Mouse (Mus musculus) lung, adult 18-20 months (tissue): ENCODE data around the gene Afm.

Experiments used
- DNase-seq, 2 experiments: peaks; one replicate each; pipeline ENCODE4 v3.0.0; 2022; ENCODE audit warnings: mixed read lengths in 2 of 2

The Afm gene

GRCm38 (mm10) chr5:90556052-90556451, 37.3 kb downstream of the Afm start:
- no peak for DNase-seq

GRCm38 (mm10) chr5:90560743-90561142, 42.0 kb downstream of the Afm start, which contains the start of gene 5830473C10Rik:
TSS of gene 5830473C10Rik (plus strand) at chr5:90561107.
- no peak for DNase-seq

- DNase-seq = no peak
These were observed 43.1 kb downstream of the Afm start for GRCm38 (mm10) chr5:90561721-90562275.

GRCm38 (mm10) chr5:90562880-90563279, 44.1 kb downstream of the Afm start:
- DNase-seq = no peak

GRCm38 (mm10) chr5:90564161-90564560, 45.4 kb downstream of the Afm start:
- no peak for DNase-seq

- no peak for DNase-seq
These were observed 46.5 kb downstream of the Afm start for GRCm38 (mm10) chr5:90565205-90565604.

- DNase-seq = no peak
These were observed 49.1 kb downstream of the Afm start for GRCm38 (mm10) chr5:90567788-90568187.

- DNase-seq = no peak
These were observed 49.6 kb downstream of the Afm start for GRCm38 (mm10) chr5:90568338-90568737.

- DNase-seq = no peak
These were observed 52.5 kb downstream of the Afm start for GRCm38 (mm10) chr5:90571216-90571615.

GRCm38 (mm10) chr5:90577751-90578150, 59.0 kb downstream of the Afm start:
- no peak for DNase-seq

GRCm38 (mm10) chr5:90579556-90579955, 60.8 kb downstream of the Afm start:
- DNase-seq = peak in 1 of 2 experiments; percentile 14

GRCm38 (mm10) chr5:90582179-90582578, 63.4 kb downstream of the Afm start:
- DNase-seq = no peak

GRCm38 (mm10) chr5:90584799-90585198, 66.1 kb downstream of the Afm start:
- no peak for DNase-seq

- no peak for DNase-seq
These were observed 67.8 kb downstream of the Afm start for GRCm38 (mm10) chr5:90586511-90586910.

GRCm38 (mm10) chr5:90588104-90588503, 69.4 kb downstream of the Afm start:
- DNase-seq = no peak

- peak; percentile 32 to 57 for DNase-seq
These were observed 70.2 kb downstream of the Afm start for GRCm38 (mm10) chr5:90588708-90589595.

GRCm38 (mm10) chr5:90590676-90591075, 71.9 kb downstream of the Afm start:
- no peak for DNase-seq

- DNase-seq = no peak
These were observed 73.2 kb downstream of the Afm start for GRCm38 (mm10) chr5:90591936-90592335.

- no peak for DNase-seq
These were observed 76.2 kb downstream of the Afm start for GRCm38 (mm10) chr5:90594945-90595344.

- no peak for DNase-seq
These were observed 77.4 kb downstream of the Afm start for GRCm38 (mm10) chr5:90596155-90596554.

- DNase-seq = peak in 1 of 2 experiments; percentile 40
These were observed 82.7 kb downstream of the Afm start for GRCm38 (mm10) chr5:90601469-90601868.
